Mouse (Mus musculus): ENCODE results near the gene Gm20906. TPM values are rescaled to one million over a fixed set of nuclear protein-coding genes. Genes with fewer than 3 reads are reported as not detected.

Gm20906 gene
- polyA plus RNA-seq (2017; shearing (Covaris generic)) = not detected

GRCm38 (mm10) chrY:87550666-87551065, at the start of gene Gm20906:
TSS of gene Gm20906 (plus strand) at chrY:87550966.

